Mouse (Mus musculus) C2C12 (cell line): ENCODE results near the gene Slco2b1.

Experiments used
- CEBPB ChIP-seq: IDR thresholded peaks from one replicate; pipeline ENCODE4 v1.6.1; 2011; ENCODE audit warnings: low read depth, mild to moderate bottlenecking, control low read depth, moderate library complexity
- CTCF ChIP-seq: IDR thresholded peaks from one replicate; pipeline ENCODE4 v1.5.1; 2011; ENCODE audit not compliant: control insufficient read depth, insufficient read depth, insufficient read length
- MAX ChIP-seq: IDR thresholded peaks from one replicate; pipeline ENCODE4 v1.6.1; 2011; ENCODE audit warnings: mild to moderate bottlenecking, control low read depth
- MYOD1 ChIP-seq: IDR thresholded peaks from one replicate; pipeline ENCODE4 v1.6.1; 2011; ENCODE audit warnings: low read depth; ENCODE audit not compliant: control insufficient read depth, insufficient read length
- MYOG ChIP-seq: IDR thresholded peaks from one replicate; pipeline ENCODE4 v1.6.1; 2011; ENCODE audit not compliant: control insufficient read depth, insufficient read length; ENCODE audit errors: extremely low read depth
- USF1 ChIP-seq: IDR thresholded peaks from one replicate; pipeline ENCODE4 v1.6.1; 2011; ENCODE audit warnings: low read depth, mild to moderate bottlenecking, control low read depth, moderate library complexity

- no peak for TF ChIP-seq MAX
- TF ChIP-seq CTCF, result no peak
- TF ChIP-seq MYOD1, result no peak
- TF ChIP-seq MYOG, result no peak
- TF ChIP-seq CEBPB, result no peak
- TF ChIP-seq USF1, result no peak
Observed at GRCm38 (mm10) chr7:99704736-99705519, 6.2 kb downstream of the Slco2b1 start.
